9 mouse cellular contexts compared by ENCODE assay signal in genomic region chr4:156059261-156059660, GRCm38 (mm10). TPM values are rescaled to one million over a fixed set of nuclear protein-coding genes. Genes with fewer than 3 reads are reported as not detected.
A peak's percentile ranks its signal among the peaks of the same experiment; 100 is the strongest.
DNase-seq lines count a peak whose midpoint lies in the region; ATAC-seq and TF ChIP-seq lines count a peak whose summit lies in the region.
"Had no signal": no experiment of that assay in that cellular context is flagged by ENCODE, and none has a peak within 500 bp of the region (broad histone marks: within the 10 kb centered on the region; RNA-seq: fewer than 3 reads in every experiment).

TSS of gene Ttll10 (minus strand) at chr4:156059414.

- ATAC-seq in activated CD4-positive, CD25-positive, alpha-beta regulatory T cell, adult 4 months: no peak
- ATAC-seq: forebrain, embryonic 13.5 days had no signal

- peak within 1 kb of the TSS; percentile 70 for H3K4me3 ChIP-seq in ES-Bruce4 (ENCODE audit: low read depth, low read length)
- H3K4me3 ChIP-seq: forebrain, embryonic 13.5 days; megakaryocyte, embryonic 14.5 days had no signal

- no peak for TF ChIP-seq EP300 in ES-Bruce4 (IDR thresholded peaks at IDR 0.05; ENCODE audit: insufficient read depth, low read depth, low read length)

- H3K9me3 ChIP-seq in ES-Bruce4 (replicated peaks; ENCODE audit: control insufficient read depth, insufficient read depth, low read length, poor library complexity, severe bottlenecking): no peaks in the 10 kb centered on the region
- H3K9me3 ChIP-seq: forebrain, embryonic 13.5 days; megakaryocyte, embryonic 14.5 days had no signal

- no peaks in the 10 kb centered on the region for H3K27me3 ChIP-seq in ES-Bruce4 (ENCODE audit: control insufficient read depth, insufficient read depth, low read length, poor library complexity, severe bottlenecking)

- DNase-seq in R1 (ENCODE audit: low read depth, low spot score): peak; percentile 54
- DNase-seq in kidney, postnatal 10 days: peak; percentile 72
- peak; percentile 68 for DNase-seq in lung, postnatal 10 days
- DNase-seq in gastrocnemius, postnatal 4 days (ENCODE audit: low spot score in 2 of 2): no peak
- DNase-seq in thymus, adult 18-20 months: no peak

- no peak for TF ChIP-seq POLR2A in ES-Bruce4 (IDR thresholded peaks at IDR 0.05; ENCODE audit: insufficient read depth, low read length)

- no peaks in the 10 kb centered on the region for H3K36me3 ChIP-seq in ES-Bruce4 (ENCODE audit: control insufficient read depth, insufficient read depth, low read length, poor library complexity, severe bottlenecking)

- H3K4me1 ChIP-seq in ES-Bruce4 (ENCODE audit: control insufficient read depth, insufficient read depth, low read length): peaks cover 4% of the 10 kb centered on the region

- H3K27ac ChIP-seq in ES-Bruce4 (ENCODE audit: insufficient read depth, low read length): peak within 1 kb of the TSS; percentile 82
- H3K27ac ChIP-seq: forebrain, embryonic 13.5 days had no signal

- H3K9ac ChIP-seq in ES-Bruce4 (ENCODE audit: low read depth, poor library complexity, severe bottlenecking): peak within 1 kb of the TSS; percentile 50
- H3K9ac ChIP-seq: forebrain, embryonic 13.5 days had no signal

- no peak for TF ChIP-seq CTCF in ES-Bruce4 (IDR thresholded peaks at IDR 0.05; ENCODE audit: low read depth, low read length)

RNA-seq across cellular contexts. Expression of gene Ttll10, which starts in this region (rescaled TPM):
- polyA plus RNA-seq in ES-Bruce4 (2011; ENCODE audit: insufficient read depth, insufficient read length, low read depth, missing spikeins): 2.5 and 3.3 TPM in 2 replicates
- polyA plus RNA-seq in activated CD4-positive, CD25-positive, alpha-beta regulatory T cell, adult 4 months (2017; shearing (Covaris generic)): not detected
- total RNA-seq in gastrocnemius, postnatal 4 days (2021): not detected
- polyA plus RNA-seq: forebrain, embryonic 13.5 days had no signal

Comparison
In these comparisons a context has a peak if more than half of its experiments do, and no peak if none do; other contexts are left out.
1. DNase-seq: peak in R1 (single experiment), kidney, postnatal 10 days (single experiment) and lung, postnatal 10 days (single experiment); none in gastrocnemius, postnatal 4 days (0 of 2) and thymus, adult 18-20 months (0 of 2).